Mouse (Mus musculus) MEL (cell line): Measurements from ENCODE around the gene Evx1.

Experiments used
- CHD1 ChIP-seq: IDR thresholded peaks from 2 replicates; pipeline ENCODE4 v1.6.1; 2012; ENCODE audit warnings: low read depth, mild to moderate bottlenecking, inconsistent platforms, low read length, improper control_type of control experiment
- CHD2 ChIP-seq: IDR thresholded peaks from 2 replicates; pipeline ENCODE4 v1.6.1; 2011; ENCODE audit warnings: low read length, improper control_type of control experiment
- CTCF ChIP-seq, 3 experiments: IDR thresholded peaks in 2 of 3; conservative IDR thresholded peaks in 1 of 3; 2 replicates each; pipeline ENCODE4 v1.5.1; 2011 to 2012; ENCODE audit warnings: low read length in 3 of 3, low read depth in 2 of 3, mild to moderate bottlenecking in 2 of 3, improper control_type of control experiment in 1 of 3, inconsistent platforms in 1 of 3, mixed read lengths in 1 of 3, moderate library complexity in 1 of 3; ENCODE audit not compliant: control insufficient read depth in 1 of 3, insufficient read depth in 1 of 3, poor library complexity in 1 of 3, severe bottlenecking in 1 of 3
- E2F4 ChIP-seq: IDR thresholded peaks from 2 replicates; pipeline ENCODE4 v1.6.1; 2011; ENCODE audit warnings: low read depth, low read length, improper control_type of control experiment, borderline replicate concordance
- EP300 ChIP-seq, 2 experiments: IDR thresholded peaks; 2 replicates each; pipeline ENCODE4 v1.6.1; 2011; ENCODE audit warnings: improper control_type of control experiment in 2 of 2, low read length in 2 of 2, low read depth in 1 of 2, mild to moderate bottlenecking in 1 of 2
- GATA1 ChIP-seq: IDR thresholded peaks from 2 replicates; pipeline ENCODE4 v1.6.1; 2011; ENCODE audit warnings: low read depth, low read length, improper control_type of control experiment
- MAX ChIP-seq: IDR thresholded peaks from 2 replicates; pipeline ENCODE4 v1.6.1; 2011; ENCODE audit warnings: low read length, improper control_type of control experiment
- MEF2A ChIP-seq: IDR thresholded peaks from 2 replicates; pipeline ENCODE4 v1.6.1; 2014; ENCODE audit warnings: low read depth, mild to moderate bottlenecking, inconsistent platforms, low read length, improper control_type of control experiment; ENCODE audit not compliant: poor library complexity, insufficient replicate concordance, severe bottlenecking; ENCODE audit errors: extremely low read depth
- MYC ChIP-seq: IDR thresholded peaks from 2 replicates; pipeline ENCODE4 v1.6.1; 2011; ENCODE audit warnings: low read depth, mild to moderate bottlenecking, low read length, improper control_type of control experiment, moderate library complexity
- NRF1 ChIP-seq: IDR thresholded peaks from 2 replicates; pipeline ENCODE4 v1.6.1; 2014; ENCODE audit warnings: low read depth, mild to moderate bottlenecking, inconsistent platforms, low read length, improper control_type of control experiment, moderate library complexity; ENCODE audit not compliant: poor library complexity, insufficient read depth, severe bottlenecking
- POLR2A ChIP-seq, 2 experiments: IDR thresholded peaks; 2 replicates each; pipeline ENCODE4 v1.6.1; 2011 to 2012; ENCODE audit warnings: low read length in 2 of 2, mild to moderate bottlenecking in 2 of 2, control low read depth in 1 of 2, improper control_type of control experiment in 1 of 2, low read depth in 1 of 2, moderate library complexity in 1 of 2; ENCODE audit not compliant: control insufficient read depth in 1 of 2, insufficient read depth in 1 of 2, poor library complexity in 1 of 2
- TAL1 ChIP-seq: IDR thresholded peaks from 2 replicates; pipeline ENCODE4 v1.6.1; 2012; ENCODE audit warnings: mild to moderate bottlenecking, inconsistent platforms, low read length, moderate library complexity, mixed read lengths
- TCF12 ChIP-seq: IDR thresholded peaks from 2 replicates; pipeline ENCODE4 v1.6.1; 2014; ENCODE audit warnings: low read depth, mild to moderate bottlenecking, inconsistent platforms, low read length, improper control_type of control experiment, moderate library complexity
- ZNF384 ChIP-seq: IDR thresholded peaks from 2 replicates; pipeline ENCODE4 v1.6.1; 2012; ENCODE audit warnings: low read depth, mild to moderate bottlenecking, inconsistent platforms, low read length, improper control_type of control experiment

GRCm38 (mm10) chr6:52281084-52281483 is 32.2 kb upstream of the Evx1 start:
- TF ChIP-seq TAL1 (no peak), POLR2A (IDR thresholded peaks at IDR 0.05; ENCODE audit: control insufficient read depth in 1 of 2, insufficient read depth in 1 of 2, low read depth in 1 of 2, low read length in 2 of 2, poor library complexity in 1 of 2) (no peak), NRF1 (no peak), MYC (no peak), GATA1 (no peak), CTCF (IDR thresholded peaks at IDR 0.05 in 2 of 3, conservative IDR thresholded peaks at IDR 0.05 in 1 of 3; ENCODE audit: control insufficient read depth in 1 of 3, insufficient read depth in 1 of 3, low read depth in 2 of 3, low read length in 3 of 3, poor library complexity in 1 of 3, severe bottlenecking in 1 of 3) (no peak), MAX (no peak), CHD2 (no peak), ZNF384 (no peak), TCF12 (no peak), EP300 (IDR thresholded peaks at IDR 0.05; ENCODE audit: low read depth in 1 of 2, low read length in 2 of 2) (no peak), E2F4 (no peak), CHD1 (no peak), MEF2A (no peak)
